Mouse (Mus musculus) midbrain, embryonic 14.5 days (tissue): ENCODE results near the gene Esyt2. TPM values are rescaled to one million over a fixed set of nuclear protein-coding genes. Genes with fewer than 3 reads are reported as not detected.

Experiments
- ATAC-seq: fragments of 200-750 bp; cut with Nextera tagmentation; 2 replicates; pipeline ENCODE4 v1.8.0; 2017; ENCODE audit warnings: moderate number of reproducible peaks, moderate library complexity; ENCODE audit not compliant: low FRiP score, low TSS enrichment
- DNase-seq: peaks from one replicate; pipeline ENCODE4 v3.0.0-alpha.2; 2015
- H3K27ac ChIP-seq: fragments of 300-500 bp; sonication (generic); replicated peaks from 2 replicates; pipeline ENCODE4 v1.5.1; 2014; ENCODE audit warnings: mild to moderate bottlenecking, low read depth, low read length, moderate library complexity
- H3K27me3 ChIP-seq: fragments of 300-500 bp; sonication (generic); 2 replicates; pipeline ENCODE4 v1.6.1; 2014; ENCODE audit warnings: low read length, control low read depth, mixed read lengths; ENCODE audit not compliant: control insufficient read depth, insufficient read depth
- H3K36me3 ChIP-seq: fragments of 300-500 bp; sonication (generic); 2 replicates; pipeline ENCODE4 v1.6.1; 2014; ENCODE audit warnings: low read length, control low read depth; ENCODE audit not compliant: control insufficient read depth, insufficient read depth
- H3K4me1 ChIP-seq: fragments of 300-500 bp; sonication (generic); 2 replicates; pipeline ENCODE4 v1.6.1; 2014; ENCODE audit warnings: mild to moderate bottlenecking, antibody characterized with exemption, low read length, control low read depth; ENCODE audit not compliant: control insufficient read depth, insufficient read depth
- H3K4me2 ChIP-seq: fragments of 300-500 bp; sonication (generic); 2 replicates; pipeline ENCODE4 v1.6.1; 2014; ENCODE audit warnings: mild to moderate bottlenecking, low read length, moderate library complexity
- H3K4me3 ChIP-seq: fragments of 300-500 bp; sonication (generic); replicated peaks from 2 replicates; pipeline ENCODE4 v1.5.1; 2014; ENCODE audit warnings: low read depth, low read length
- H3K9ac ChIP-seq: fragments of 300-500 bp; sonication (generic); replicated peaks from 2 replicates; pipeline ENCODE4 v1.6.1; 2014; ENCODE audit warnings: mild to moderate bottlenecking, low read length, moderate library complexity
- H3K9me3 ChIP-seq: fragments of 300-500 bp; sonication (generic); 2 replicates; pipeline ENCODE4 v1.6.1; 2016; ENCODE audit warnings: low read length, control low read depth, mixed read lengths; ENCODE audit not compliant: control insufficient read depth
- WGBS: fragments of 180-500 bp; shearing (Covaris S2); extraction: QIAGEN DNeasy Blood & Tissue Kit; methylation state at CpG from one replicate; pipeline ENCODE4 v1.1.7; 2014; 5-methylcytosine and 5-hydroxymethylcytosine counted together
- polyA plus RNA-seq: library from polyadenylated mRNA; unstranded; fragments of >200 nt; fragmentation: Nextera tagmentation; extraction: Ambion mirVana; gene quantifications from 2 replicates; pipeline ENCODE4 v1.2.1, GENCODE M21; 2014

Gene Esyt2
- polyA plus RNA-seq, 1 experiment from 2014 or later = 18.5 TPM

- no peak overlapping the region for H3K27ac ChIP-seq
- no peaks in the 10 kb centered on the region for H3K36me3 ChIP-seq
- H3K9ac ChIP-seq = no peak overlapping the region
- H3K4me1 ChIP-seq = no peaks in the 10 kb centered on the region
- H3K27me3 ChIP-seq = no peaks in the 10 kb centered on the region
- DNase-seq (no peak), ATAC-seq (no peak)
- H3K4me3 ChIP-seq = no peak overlapping the region
- 86% methylated on average over 2 of the region's 2 CpGs for WGBS
- no peak overlapping the region for H3K4me2 ChIP-seq
- no peaks in the 10 kb centered on the region for H3K9me3 ChIP-seq
These were observed 12.2 kb downstream of the Esyt2 start for GRCm38 (mm10) chr12:116293185-116293584.

GRCm38 (mm10) chr12:116293599-116294292, 12.8 kb downstream of the Esyt2 start:
- Histone ChIP-seq H3K9me3 (no peaks in the 10 kb centered on the region), H3K27me3 (no peaks in the 10 kb centered on the region), H3K4me2 (no peak overlapping the region), H3K9ac (no peak overlapping the region), H3K36me3 (no peaks in the 10 kb centered on the region), H3K4me3 (no peak overlapping the region), H3K4me1 (no peaks in the 10 kb centered on the region), H3K27ac (no peak overlapping the region)
- DNase-seq = no peak
- ATAC-seq = no peak
- 88% methylated on average over 4 of the region's 4 CpGs for WGBS

- ATAC-seq = no peak
- H3K9ac ChIP-seq = no peak overlapping the region
These were observed 18.9 kb downstream of the Esyt2 start for GRCm38 (mm10) chr12:116299906-116300305.

GRCm38 (mm10) chr12:116302181-116302580, 21.2 kb downstream of the Esyt2 start:
- Histone ChIP-seq H3K27ac (no peak overlapping the region), H3K27me3 (no peaks in the 10 kb centered on the region), H3K9ac (no peak overlapping the region), H3K9me3 (no peaks in the 10 kb centered on the region), H3K4me1 (no peaks in the 10 kb centered on the region), H3K36me3 (no peaks in the 10 kb centered on the region), H3K4me3 (no peak overlapping the region), H3K4me2 (no peak overlapping the region)
- DNase-seq = no peak
- ATAC-seq = no peak

More at GRCm38 (mm10) chr12:116299906-116300305, 18.9 kb downstream of the Esyt2 start:
- Histone ChIP-seq H3K9me3 (no peaks in the 10 kb centered on the region), H3K4me3 (no peak overlapping the region), H3K27me3 (no peaks in the 10 kb centered on the region), H3K36me3 (no peaks in the 10 kb centered on the region), H3K27ac (no peak overlapping the region), H3K4me2 (no peak overlapping the region), H3K4me1 (no peaks in the 10 kb centered on the region)
- 93% methylated on average over 2 of the region's 2 CpGs for WGBS
- DNase-seq = no peak

GRCm38 (mm10) chr12:116306042-116306441, 25.0 kb downstream of the Esyt2 start:
- H3K27ac ChIP-seq = no peak overlapping the region
- H3K9ac ChIP-seq = no peak overlapping the region
- ATAC-seq (no peak), DNase-seq (no peak)
- H3K36me3 ChIP-seq = no peaks in the 10 kb centered on the region
- no peaks in the 10 kb centered on the region for H3K9me3 ChIP-seq
- WGBS = 60% methylated on average over 1 of the region's 1 CpGs
- H3K4me3 ChIP-seq = no peak overlapping the region
- H3K4me1 ChIP-seq = no peaks in the 10 kb centered on the region
- no peak overlapping the region for H3K4me2 ChIP-seq
- no peaks in the 10 kb centered on the region for H3K27me3 ChIP-seq

- H3K9me3 ChIP-seq = no peaks in the 10 kb centered on the region
- no peak overlapping the region for H3K4me2 ChIP-seq
- WGBS = 90% methylated on average over 3 of the region's 3 CpGs
- H3K27me3 ChIP-seq = no peaks in the 10 kb centered on the region
- no peaks in the 10 kb centered on the region for H3K4me1 ChIP-seq
- no peak for ATAC-seq
- no peak overlapping the region for H3K27ac ChIP-seq
- no peak overlapping the region for H3K4me3 ChIP-seq
- H3K9ac ChIP-seq = no peak overlapping the region
- H3K36me3 ChIP-seq = no peaks in the 10 kb centered on the region
- DNase-seq = no peak
These were observed 26.9 kb downstream of the Esyt2 start for GRCm38 (mm10) chr12:116307870-116308269.

GRCm38 (mm10) chr12:116308612-116309011, 27.6 kb downstream of the Esyt2 start:
- no peaks in the 10 kb centered on the region for H3K4me1 ChIP-seq
- H3K36me3 ChIP-seq = no peaks in the 10 kb centered on the region
- no peak overlapping the region for H3K9ac ChIP-seq
- no peaks in the 10 kb centered on the region for H3K9me3 ChIP-seq
- H3K27ac ChIP-seq = no peak overlapping the region
- H3K27me3 ChIP-seq = no peaks in the 10 kb centered on the region
- no peak for DNase-seq
- H3K4me3 ChIP-seq = no peak overlapping the region
- ATAC-seq = no peak
- 93% methylated on average over 2 of the region's 2 CpGs for WGBS
- no peak overlapping the region for H3K4me2 ChIP-seq

- Histone ChIP-seq H3K27ac (no peak overlapping the region), H3K27me3 (no peaks in the 10 kb centered on the region), H3K9ac (no peak overlapping the region), H3K36me3 (no peaks in the 10 kb centered on the region), H3K4me2 (no peak overlapping the region), H3K9me3 (no peaks in the 10 kb centered on the region), H3K4me1 (no peaks in the 10 kb centered on the region), H3K4me3 (no peak overlapping the region)
- DNase-seq (no peak), ATAC-seq (no peak)
- 89% methylated on average over 1 of the region's 1 CpGs for WGBS
These were observed 32.8 kb downstream of the Esyt2 start for GRCm38 (mm10) chr12:116313816-116314215.

- Histone ChIP-seq H3K27ac (no peak overlapping the region), H3K4me2 (no peak overlapping the region), H3K27me3 (no peaks in the 10 kb centered on the region), H3K36me3 (no peaks in the 10 kb centered on the region), H3K4me3 (no peak overlapping the region), H3K9me3 (no peaks in the 10 kb centered on the region), H3K4me1 (no peaks in the 10 kb centered on the region), H3K9ac (no peak overlapping the region)
- 90% methylated on average over 3 of the region's 3 CpGs for WGBS
- DNase-seq = no peak
- no peak for ATAC-seq
These were observed 34.5 kb downstream of the Esyt2 start for GRCm38 (mm10) chr12:116315498-116315897.
